Mouse (Mus musculus): Measurements from ENCODE around the gene Ap5m1. TPM values are rescaled to one million over a fixed set of nuclear protein-coding genes. Genes with fewer than 3 reads are reported as not detected.

Gene Ap5m1
- 23.6 and 25.4 TPM in 2 replicates for polyA plus RNA-seq (2015; fragmentation: Nextera tagmentation; extraction: Ambion mirVana)

DNA sequence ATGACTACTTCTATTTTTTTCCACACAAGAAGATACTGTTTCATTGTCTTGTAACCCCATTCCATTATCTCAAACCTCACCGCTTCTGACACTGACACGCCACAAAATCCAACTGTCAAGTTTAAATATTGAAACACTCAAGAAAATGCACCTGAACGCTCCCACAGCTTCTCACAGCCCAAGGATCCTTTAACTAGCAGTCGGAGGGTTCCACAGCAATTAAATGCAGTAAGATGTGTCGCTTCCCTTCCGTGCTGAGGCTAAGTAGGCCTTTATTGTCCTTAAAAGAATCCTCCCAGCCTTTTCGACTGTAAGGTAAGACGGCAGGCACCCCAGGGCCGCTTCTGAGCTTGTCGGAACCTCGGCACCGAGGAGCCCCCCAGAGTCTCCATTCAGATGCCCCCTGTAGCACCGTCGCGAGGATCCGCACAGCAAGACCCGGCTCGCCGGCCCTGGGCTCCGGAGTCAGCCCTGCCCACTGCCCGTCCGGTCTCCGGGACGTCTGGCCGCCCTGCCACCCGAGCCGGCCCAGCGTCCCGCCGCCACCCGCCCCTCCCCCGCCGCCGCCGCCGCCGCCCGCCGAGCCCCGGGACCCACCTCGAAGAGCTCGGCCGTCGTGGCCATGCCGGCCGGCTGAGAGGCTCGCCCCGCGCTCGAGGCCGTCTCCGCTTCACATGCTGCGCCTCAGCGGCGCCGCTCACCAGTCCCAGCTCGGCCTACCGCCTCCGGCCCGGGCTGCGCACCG, at the start of gene Ap5m1:
Gene Ap5m1, plus strand, starts transcription at position 569 of the 745 bp plus-strand sequence.
- Histone ChIP-seq H3K4me3 (replicated peaks) (peak within 1 kb of the TSS; percentile 97), H3K9ac (peak within 1 kb of the TSS; percentile 91), H3K9me3 (no peaks in the 10 kb centered on the region), H3K27me3 (replicated peaks) (no peaks in the 10 kb centered on the region), H3K4me2 (peak within 1 kb of the TSS; percentile 64), H3K4me1 (peaks cover 8% of the 10 kb centered on the region; the same call in 1 of the 2 replicates), H3K36me3 (no peaks in the 10 kb centered on the region), H3K27ac (peak within 1 kb of the TSS; percentile 99)
- ATAC-seq (ENCODE audit: insufficient read depth, low FRiP score, low read depth) = peak; percentile 71
- under 1% methylated on average over 61 of the region's 62 CpGs for WGBS

DNA sequence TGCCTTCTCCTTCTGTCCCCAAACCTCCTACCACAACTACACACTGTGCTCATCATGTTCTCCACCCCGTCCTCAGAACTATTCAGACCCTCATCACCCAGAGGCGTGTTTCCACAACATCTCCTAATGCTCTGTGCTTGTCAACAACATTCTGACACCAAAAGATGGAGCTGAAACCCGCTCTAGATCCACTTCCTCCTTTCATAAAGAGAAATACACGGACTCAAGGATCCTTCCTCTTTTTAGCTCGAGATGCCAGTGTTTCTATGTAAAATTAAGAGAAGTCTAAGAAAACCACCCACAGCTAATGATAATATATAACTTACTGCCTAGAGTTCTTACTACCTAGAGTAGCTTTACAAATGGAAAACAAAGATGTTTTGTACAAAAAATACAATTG, 46.1 kb upstream of the Ap5m1 start:
- no peak overlapping the region for H3K9ac ChIP-seq
- ATAC-seq (ENCODE audit: insufficient read depth, low FRiP score, low read depth) = no peak
- H3K27ac ChIP-seq = no peak overlapping the region
- H3K27me3 ChIP-seq (replicated peaks) = no peaks in the 10 kb centered on the region
- H3K4me2 ChIP-seq = no peak overlapping the region
- no peak overlapping the region for H3K4me3 ChIP-seq (replicated peaks)
- WGBS = 84% methylated on average over 5 of the region's 5 CpGs
- no peaks in the 10 kb centered on the region for H3K9me3 ChIP-seq
- H3K36me3 ChIP-seq = peaks cover 6% of the 10 kb centered on the region; the same call in 1 of the 2 replicates
- no peaks in the 10 kb centered on the region for H3K4me1 ChIP-seq

GRCm38 (mm10) chr14:49027040-49027778, 38.7 kb upstream of the Ap5m1 start:
- ATAC-seq (ENCODE audit: insufficient read depth, low FRiP score, low read depth) = no peak
- H3K9ac ChIP-seq = no peak overlapping the region
- no peaks in the 10 kb centered on the region for H3K4me1 ChIP-seq
- H3K4me2 ChIP-seq = no peak overlapping the region
- H3K27ac ChIP-seq = no peak overlapping the region
- no peak overlapping the region for H3K4me3 ChIP-seq (replicated peaks)
- whole genome bisulfite sequencing = 85% methylated on average over 6 of the region's 6 CpGs
- no peaks in the 10 kb centered on the region for H3K27me3 ChIP-seq (replicated peaks)
- H3K36me3 ChIP-seq = peaks cover 7% of the 10 kb centered on the region
- no peaks in the 10 kb centered on the region for H3K9me3 ChIP-seq

- Histone ChIP-seq H3K9me3 (no peaks in the 10 kb centered on the region), H3K4me2 (no peak overlapping the region), H3K36me3 (peaks cover 7% of the 10 kb centered on the region), H3K4me1 (no peaks in the 10 kb centered on the region), H3K4me3 (replicated peaks) (no peak overlapping the region), H3K27me3 (replicated peaks) (no peaks in the 10 kb centered on the region), H3K27ac (no peak overlapping the region), H3K9ac (no peak overlapping the region)
- ATAC-seq (ENCODE audit: insufficient read depth, low FRiP score, low read depth) = no peak
- WGBS = 80% methylated on average over 3 of the region's 3 CpGs
Observed at GRCm38 (mm10) chr14:49027779-49028368, 38.0 kb upstream of the Ap5m1 start.

- Histone ChIP-seq H3K36me3 (peaks cover 9% of the 10 kb centered on the region), H3K9ac (no peak overlapping the region), H3K9me3 (no peaks in the 10 kb centered on the region), H3K27me3 (replicated peaks) (no peaks in the 10 kb centered on the region), H3K4me1 (no peaks in the 10 kb centered on the region), H3K4me3 (replicated peaks) (no peak overlapping the region), H3K4me2 (no peak overlapping the region), H3K27ac (no peak overlapping the region)
- WGBS = 89% methylated on average over 5 of the region's 5 CpGs
- no peak for ATAC-seq (ENCODE audit: insufficient read depth, low FRiP score, low read depth)
Observed at GRCm38 (mm10) chr14:49028991-49029390, 36.9 kb upstream of the Ap5m1 start.

GRCm38 (mm10) chr14:49045610-49046009, 20.3 kb upstream of the Ap5m1 start:
- Histone ChIP-seq H3K36me3 (no peaks in the 10 kb centered on the region), H3K4me1 (no peaks in the 10 kb centered on the region), H3K4me3 (replicated peaks) (no peak overlapping the region), H3K9me3 (no peaks in the 10 kb centered on the region), H3K4me2 (no peak overlapping the region), H3K27ac (no peak overlapping the region), H3K9ac (no peak overlapping the region), H3K27me3 (replicated peaks) (no peaks in the 10 kb centered on the region)
- 94% methylated on average over 4 of the region's 4 CpGs for WGBS
- ATAC-seq (ENCODE audit: insufficient read depth, low FRiP score, low read depth) = no peak

GRCm38 (mm10) chr14:49049492-49049891, 16.4 kb upstream of the Ap5m1 start:
- no peak for ATAC-seq (ENCODE audit: insufficient read depth, low FRiP score, low read depth)
- H3K4me3 ChIP-seq (replicated peaks) = no peak overlapping the region
- H3K9ac ChIP-seq = no peak overlapping the region
- no peak overlapping the region for H3K4me2 ChIP-seq
- H3K4me1 ChIP-seq = no peaks in the 10 kb centered on the region
- H3K36me3 ChIP-seq = no peaks in the 10 kb centered on the region
- H3K9me3 ChIP-seq = no peaks in the 10 kb centered on the region
- no peak overlapping the region for H3K27ac ChIP-seq
- no peaks in the 10 kb centered on the region for H3K27me3 ChIP-seq (replicated peaks)

GRCm38 (mm10) chr14:49063838-49064237, 2.1 kb upstream of the Ap5m1 start:
- Histone ChIP-seq H3K27me3 (replicated peaks) (no peaks in the 10 kb centered on the region), H3K9ac (no peak overlapping the region), H3K4me3 (replicated peaks) (no peak overlapping the region), H3K36me3 (no peaks in the 10 kb centered on the region), H3K4me2 (no peak overlapping the region), H3K9me3 (no peaks in the 10 kb centered on the region), H3K4me1 (peaks cover 8% of the 10 kb centered on the region; the same call in 1 of the 2 replicates), H3K27ac (no peak overlapping the region)
- ATAC-seq (ENCODE audit: insufficient read depth, low FRiP score, low read depth) = no peak
- 56% methylated on average over 2 of the region's 2 CpGs for WGBS

DNA sequence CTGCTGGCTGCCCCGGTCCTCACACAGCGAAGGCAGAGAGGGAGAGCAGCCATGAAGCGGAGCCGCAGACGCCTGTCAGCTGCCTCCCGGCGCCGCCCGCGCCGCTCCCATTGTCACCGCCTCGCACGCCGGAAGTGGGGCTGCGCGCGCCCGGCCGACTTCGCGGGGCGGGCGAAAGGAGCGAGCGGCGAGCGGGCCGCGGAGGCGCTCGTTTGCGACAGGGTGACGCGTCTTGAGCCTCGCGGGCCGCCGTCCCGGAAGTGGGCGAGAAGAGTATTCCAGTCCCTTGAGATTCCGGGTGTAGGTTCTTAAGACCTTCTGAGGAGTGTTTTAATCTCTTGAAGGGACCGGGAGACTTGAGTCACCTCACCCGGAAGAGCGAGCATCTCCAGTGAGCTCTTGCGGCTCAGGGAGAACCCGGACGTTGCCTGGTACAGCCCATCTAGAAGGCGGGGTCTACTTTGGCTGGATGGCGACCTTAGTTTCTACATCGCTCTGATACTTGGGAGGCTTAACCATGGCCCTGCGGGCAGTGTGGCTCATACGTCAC, 452 bp downstream of the Ap5m1 start, which contains the start of gene Exoc5:
Gene Exoc5, minus strand, starts transcription at position 380 of the 550 bp plus-strand sequence.
- under 1% methylated on average over 53 of the region's 53 CpGs for WGBS
- H3K4me2 ChIP-seq = peak within 1 kb of the TSS; percentile 64
- peak within 1 kb of the TSS; percentile 97 for H3K4me3 ChIP-seq (replicated peaks)
- H3K27ac ChIP-seq = peak within 1 kb of the TSS; percentile 99
- peak within 1 kb of the TSS; percentile 91 for H3K9ac ChIP-seq
- H3K9me3 ChIP-seq = no peaks in the 10 kb centered on the region
- no peaks in the 10 kb centered on the region for H3K27me3 ChIP-seq (replicated peaks)
- peak; percentile 96 for ATAC-seq (ENCODE audit: insufficient read depth, low FRiP score, low read depth)
- no peaks in the 10 kb centered on the region for H3K36me3 ChIP-seq
- H3K4me1 ChIP-seq = peaks cover 8% of the 10 kb centered on the region; the same call in 1 of the 2 replicates

DNA sequence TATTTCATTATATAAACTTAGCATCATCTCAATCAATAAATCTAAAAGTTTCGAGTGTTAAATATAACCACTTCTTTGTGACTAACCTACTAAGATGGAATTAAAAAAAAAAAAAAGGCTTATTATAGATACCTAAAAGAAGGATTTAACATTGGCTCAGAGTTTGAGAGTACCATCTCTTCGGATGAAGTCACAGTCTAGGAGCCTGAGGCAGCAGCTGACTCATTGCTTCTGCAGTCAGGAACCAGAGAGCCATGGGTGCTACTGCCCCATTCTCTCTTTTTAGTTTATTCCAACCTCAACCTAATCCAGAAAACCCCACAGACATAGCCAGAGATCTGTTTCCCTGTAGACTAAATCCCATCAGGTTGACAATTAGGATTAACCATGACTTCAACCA, 6.9 kb downstream of the Ap5m1 start:
- H3K4me2 ChIP-seq = no peak overlapping the region
- peaks cover 3% of the 10 kb centered on the region; the same call in 1 of the 2 replicates for H3K36me3 ChIP-seq
- WGBS = 82% methylated on average over 2 of the region's 2 CpGs
- no peaks in the 10 kb centered on the region for H3K9me3 ChIP-seq
- H3K4me1 ChIP-seq = no peaks in the 10 kb centered on the region
- no peak for ATAC-seq (ENCODE audit: insufficient read depth, low FRiP score, low read depth)
- no peak overlapping the region for H3K9ac ChIP-seq
- no peak overlapping the region for H3K27ac ChIP-seq
- H3K27me3 ChIP-seq (replicated peaks) = no peaks in the 10 kb centered on the region
- H3K4me3 ChIP-seq (replicated peaks) = no peak overlapping the region

GRCm38 (mm10) chr14:49073896-49074295, 8.0 kb downstream of the Ap5m1 start:
- Histone ChIP-seq H3K4me1 (no peaks in the 10 kb centered on the region), H3K27ac (no peak overlapping the region), H3K4me2 (no peak overlapping the region), H3K27me3 (replicated peaks) (no peaks in the 10 kb centered on the region), H3K9ac (no peak overlapping the region), H3K36me3 (peaks cover 3% of the 10 kb centered on the region; the same call in 1 of the 2 replicates), H3K9me3 (no peaks in the 10 kb centered on the region), H3K4me3 (replicated peaks) (no peak overlapping the region)
- ATAC-seq (ENCODE audit: insufficient read depth, low FRiP score, low read depth) = no peak
- 95% methylated on average over 7 of the region's 7 CpGs for WGBS

Measured in stomach, embryonic 15.5 days (tissue).